Mouse (Mus musculus): ENCODE results near the gene Psmd14.

Gene Psmd14

DNA sequence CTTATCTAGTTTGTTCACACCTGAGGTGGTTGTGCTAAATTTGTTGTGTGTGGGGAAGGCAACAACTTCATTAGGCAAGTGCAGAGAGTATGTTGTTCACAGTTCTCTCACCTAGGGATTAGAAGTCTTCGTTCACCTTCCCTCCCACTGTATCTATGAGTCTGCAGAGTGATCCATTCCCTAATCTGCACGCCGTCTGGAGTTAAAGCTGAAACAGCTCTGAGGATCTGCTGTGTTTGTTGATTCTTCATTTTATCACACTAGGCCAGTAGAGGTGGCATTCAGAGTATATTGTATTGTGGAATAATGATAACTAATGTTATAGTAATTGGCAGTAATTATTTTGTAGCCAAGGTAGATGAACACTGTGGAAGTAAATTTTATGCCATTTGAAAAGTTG is 48.5 kb downstream of the Psmd14 start:
- no peak for DNase-seq (ENCODE audit: low spot score)

DNA sequence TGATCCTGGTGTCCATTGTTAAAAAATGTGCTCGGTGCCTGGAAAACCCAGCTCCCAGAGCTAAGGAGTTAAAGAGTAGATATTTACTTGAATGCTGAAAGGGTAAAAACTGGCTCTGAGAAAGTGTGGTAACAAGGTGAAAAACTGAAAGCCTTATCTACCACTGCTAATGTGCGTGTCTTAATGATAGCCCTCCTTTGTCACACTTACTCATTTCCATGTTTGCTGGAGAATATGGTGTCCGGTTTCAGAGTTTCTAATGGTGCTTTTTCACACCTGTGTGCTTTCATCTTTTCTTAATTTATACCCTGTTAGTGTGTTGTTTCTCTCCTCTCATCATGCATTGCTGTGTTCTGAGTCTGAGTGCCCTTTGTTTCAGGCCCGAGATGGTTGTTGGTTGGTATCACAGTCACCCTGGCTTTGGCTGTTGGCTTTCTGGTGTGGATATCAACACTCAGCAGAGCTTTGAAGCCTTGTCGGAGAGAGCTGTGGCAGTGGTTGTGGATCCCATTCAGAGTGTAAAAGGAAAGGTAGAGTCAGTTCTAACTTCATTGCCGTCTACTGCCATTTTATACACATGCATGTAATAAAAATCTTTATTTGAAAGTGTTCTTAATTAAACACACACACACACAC is 53.1 kb downstream of the Psmd14 start:
- no peak for DNase-seq (ENCODE audit: low spot score)

DNA sequence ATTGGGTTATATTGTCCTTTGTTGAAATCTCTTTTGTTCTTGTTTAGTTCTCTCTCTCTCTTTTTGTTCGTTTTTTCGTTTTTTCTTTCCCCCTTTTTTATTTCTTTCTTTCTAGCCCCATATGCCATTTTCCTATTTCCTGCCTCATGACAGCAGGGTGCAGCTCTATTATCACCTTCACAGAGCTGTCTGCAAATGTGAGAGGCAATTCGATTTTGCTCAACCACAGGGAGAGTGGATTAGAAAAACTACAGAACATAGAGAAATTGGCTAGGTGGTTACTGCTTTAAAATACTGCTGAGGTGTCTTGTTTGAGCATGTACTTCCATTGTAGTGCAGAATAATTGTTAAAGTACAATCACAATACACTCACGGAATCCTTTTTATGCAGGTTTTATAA is 54.0 kb downstream of the Psmd14 start:
- DNase-seq (ENCODE audit: low spot score) = no peak

- no peak for DNase-seq (ENCODE audit: low spot score)
Measured at GRCm38 (mm10) chr2:61780794-61781193, 69.3 kb downstream of the Psmd14 start.

- DNase-seq (ENCODE audit: low spot score) = no peak
Measured at GRCm38 (mm10) chr2:61794960-61795359, 83.5 kb downstream of the Psmd14 start.

DNA sequence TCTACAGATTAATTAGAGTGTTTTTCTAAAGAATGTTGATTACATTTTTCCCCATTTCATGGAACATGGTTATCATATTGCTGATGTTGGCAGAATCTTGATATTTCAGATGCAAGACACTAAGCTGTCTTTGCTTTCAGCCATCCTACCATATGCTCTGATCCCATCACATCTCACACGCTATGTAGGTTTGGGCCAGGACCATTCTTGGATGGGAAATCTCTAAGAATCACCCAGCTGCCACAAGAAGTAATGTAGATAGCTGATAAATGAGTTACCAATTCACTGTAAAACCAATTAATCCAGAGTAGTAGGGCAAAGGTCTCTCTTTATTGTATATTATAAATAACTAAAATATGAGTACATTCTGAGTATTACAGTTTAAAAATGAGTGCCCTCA is 86.6 kb downstream of the Psmd14 start:
- no peak for DNase-seq (ENCODE audit: low spot score)

DNA sequence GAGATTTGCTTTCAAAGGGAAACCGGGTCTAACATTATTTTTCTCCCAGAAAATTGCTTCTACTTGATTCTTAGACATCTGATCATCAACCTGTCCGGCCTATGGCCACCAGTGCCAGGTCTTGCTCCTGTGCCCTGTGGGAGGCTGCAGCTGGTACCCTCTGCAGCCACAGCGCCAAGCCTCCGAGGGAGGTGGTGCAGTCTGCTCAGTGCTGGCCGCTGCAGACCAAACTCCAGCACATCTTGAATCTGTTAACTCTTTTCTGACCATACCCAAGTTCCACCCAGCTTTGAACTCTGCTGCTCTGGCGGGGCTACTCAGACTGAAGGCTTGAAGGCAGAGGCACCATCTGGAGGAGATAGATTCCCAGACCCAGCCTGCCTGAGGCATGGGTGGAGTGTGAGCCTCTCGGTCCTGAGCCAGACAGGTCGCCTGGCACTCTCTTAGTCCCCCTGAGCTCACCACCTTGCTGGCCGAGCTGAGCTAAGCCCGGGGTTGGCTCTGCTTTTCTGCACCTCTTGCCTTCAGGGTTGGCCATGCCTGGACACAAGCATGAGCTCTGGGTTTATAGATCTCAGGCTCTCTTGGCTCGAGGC is 91.3 kb downstream of the Psmd14 start, which contains the start of gene Tbr1:
Gene Tbr1 (plus strand): TSS at position 275 of the 596 bp plus-strand sequence.
- DNase-seq (ENCODE audit: low spot score) = peak; percentile 61

GRCm38 (mm10) chr2:61803443-61804367 is 92.2 kb downstream of the Psmd14 start:
- DNase-seq (ENCODE audit: low spot score) = peak; percentile 51

DNA sequence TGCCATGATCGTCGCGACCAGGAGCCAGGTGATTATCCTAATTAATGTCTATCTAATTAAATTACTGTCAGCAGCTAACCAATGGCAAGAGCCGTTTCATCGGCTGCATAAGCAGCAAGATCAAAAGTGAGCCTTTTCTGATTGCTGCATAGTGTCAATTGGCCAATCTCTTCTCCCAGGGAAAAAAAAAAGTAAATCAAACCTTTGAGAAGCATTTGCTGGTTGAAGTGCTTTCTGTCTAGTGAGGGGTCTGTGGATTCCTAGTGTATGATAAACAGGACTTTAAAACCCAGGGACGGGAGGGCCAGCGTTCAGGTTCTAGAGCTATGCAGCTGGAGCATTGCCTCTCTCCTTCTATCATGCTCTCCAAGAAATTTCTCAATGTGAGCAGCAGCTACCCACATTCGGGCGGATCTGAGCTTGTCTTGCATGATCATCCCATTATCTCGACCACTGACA is 92.9 kb downstream of the Psmd14 start:
- DNase-seq (ENCODE audit: low spot score) = no peak

DNA sequence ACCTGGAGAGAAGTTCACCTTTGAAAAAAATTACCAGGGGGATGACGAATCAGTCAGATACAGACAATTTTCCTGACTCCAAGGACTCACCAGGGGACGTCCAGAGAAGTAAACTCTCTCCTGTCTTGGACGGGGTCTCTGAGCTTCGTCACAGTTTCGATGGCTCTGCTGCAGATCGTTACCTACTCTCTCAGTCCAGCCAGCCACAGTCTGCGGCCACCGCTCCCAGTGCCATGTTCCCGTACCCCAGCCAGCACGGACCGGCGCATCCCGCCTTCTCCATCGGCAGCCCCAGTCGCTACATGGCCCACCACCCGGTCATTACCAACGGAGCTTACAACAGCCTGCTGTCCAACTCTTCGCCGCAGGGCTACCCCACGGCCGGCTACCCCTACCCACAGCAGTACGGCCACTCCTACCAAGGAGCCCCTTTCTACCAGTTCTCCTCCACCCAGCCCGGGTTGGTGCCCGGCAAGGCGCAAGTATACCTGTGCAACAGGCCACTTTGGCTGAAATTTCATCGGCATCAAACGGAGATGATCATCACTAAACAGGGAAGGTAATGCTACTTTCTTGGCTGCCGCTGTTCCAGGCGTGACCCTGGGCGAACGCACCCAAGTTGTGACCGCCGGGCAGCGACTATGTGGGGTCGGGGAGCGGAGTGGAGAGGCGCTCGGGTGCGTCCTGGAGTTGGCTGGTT is 93.5 kb downstream of the Psmd14 start:
- DNase-seq (ENCODE audit: low spot score) = peak; percentile 55

- peak; percentile 60 for DNase-seq (ENCODE audit: low spot score)
Measured at GRCm38 (mm10) chr2:61805541-61806345, 94.2 kb downstream of the Psmd14 start.

DNA sequence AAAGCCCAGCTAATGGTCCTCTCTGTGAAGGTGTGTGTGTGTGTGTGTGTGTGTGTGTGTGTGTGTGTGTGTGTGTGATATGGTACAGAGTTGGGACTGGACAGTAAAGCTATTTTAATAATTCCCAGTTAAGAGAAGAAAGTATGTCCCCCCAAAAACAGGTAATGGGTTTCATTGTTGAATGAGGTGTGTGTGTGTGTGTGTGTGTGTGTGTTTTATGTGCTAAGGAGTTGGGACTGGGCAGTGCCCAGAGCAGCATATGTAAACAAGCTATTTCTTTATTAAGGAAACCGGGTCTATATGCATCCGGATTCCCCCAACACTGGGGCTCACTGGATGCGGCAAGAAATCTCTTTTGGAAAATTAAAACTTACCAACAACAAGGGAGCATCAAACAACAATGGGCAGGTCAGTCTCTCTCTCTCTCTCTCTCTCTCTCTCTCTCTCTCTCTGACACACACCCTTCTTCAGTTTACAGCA is 94.9 kb downstream of the Psmd14 start:
- peak; percentile 36 for DNase-seq (ENCODE audit: low spot score)

GRCm38 (mm10) chr2:61807151-61807550 is 95.7 kb downstream of the Psmd14 start:
- peak; percentile 71 for DNase-seq (ENCODE audit: low spot score)

- no peak for DNase-seq (ENCODE audit: low spot score)
Measured at GRCm38 (mm10) chr2:61807781-61808180, 96.3 kb downstream of the Psmd14 start.

DNA sequence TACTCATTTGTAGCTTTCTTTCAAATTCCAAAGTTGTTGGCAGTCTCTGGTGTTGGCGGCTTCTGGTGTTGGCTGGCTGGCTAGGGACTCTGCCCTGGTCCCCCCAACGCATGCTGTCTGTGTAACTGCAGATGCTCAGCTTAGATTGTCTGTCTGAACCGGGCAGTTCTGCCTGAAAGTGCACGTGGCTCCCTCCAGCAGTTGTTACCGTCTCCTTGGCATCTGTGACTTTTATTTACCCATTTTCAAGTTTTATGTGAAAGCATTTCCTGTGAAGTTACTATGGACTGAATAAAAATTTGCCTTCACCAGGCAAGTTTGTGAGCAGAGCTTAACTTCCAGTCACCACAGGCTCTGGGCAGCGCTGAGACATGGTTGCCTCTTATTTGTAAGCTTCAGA is 97.3 kb downstream of the Psmd14 start:
- DNase-seq (ENCODE audit: low spot score) = peak; percentile 51

GRCm38 (mm10) chr2:61809381-61809780 is 97.9 kb downstream of the Psmd14 start:
- peak; percentile 46 for DNase-seq (ENCODE audit: low spot score)

DNA sequence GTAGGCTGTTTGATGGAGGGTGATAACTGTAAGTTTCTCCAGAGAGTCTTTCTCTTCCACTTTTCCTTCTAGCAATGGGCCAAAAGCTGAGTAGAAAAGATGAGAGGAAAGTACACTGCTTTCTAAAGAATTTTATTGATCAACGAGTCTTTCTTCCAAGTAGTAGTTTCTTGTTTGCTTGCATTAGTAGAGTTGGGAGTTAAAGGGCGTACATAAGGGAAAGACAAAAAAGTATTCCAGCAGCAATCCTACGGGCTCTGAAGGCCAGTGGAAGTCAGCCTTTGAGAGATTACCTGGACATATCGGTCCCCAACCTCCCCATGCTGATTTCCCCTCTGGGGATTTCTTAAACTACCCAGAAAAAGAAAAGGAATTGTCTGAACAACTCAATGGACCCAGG is 99.3 kb downstream of the Psmd14 start:
- peak; percentile 49 for DNase-seq (ENCODE audit: low spot score)

GRCm38 (mm10) chr2:61811163-61811506 is 99.6 kb downstream of the Psmd14 start:
- DNase-seq (ENCODE audit: low spot score) = peak; percentile 59

DNA sequence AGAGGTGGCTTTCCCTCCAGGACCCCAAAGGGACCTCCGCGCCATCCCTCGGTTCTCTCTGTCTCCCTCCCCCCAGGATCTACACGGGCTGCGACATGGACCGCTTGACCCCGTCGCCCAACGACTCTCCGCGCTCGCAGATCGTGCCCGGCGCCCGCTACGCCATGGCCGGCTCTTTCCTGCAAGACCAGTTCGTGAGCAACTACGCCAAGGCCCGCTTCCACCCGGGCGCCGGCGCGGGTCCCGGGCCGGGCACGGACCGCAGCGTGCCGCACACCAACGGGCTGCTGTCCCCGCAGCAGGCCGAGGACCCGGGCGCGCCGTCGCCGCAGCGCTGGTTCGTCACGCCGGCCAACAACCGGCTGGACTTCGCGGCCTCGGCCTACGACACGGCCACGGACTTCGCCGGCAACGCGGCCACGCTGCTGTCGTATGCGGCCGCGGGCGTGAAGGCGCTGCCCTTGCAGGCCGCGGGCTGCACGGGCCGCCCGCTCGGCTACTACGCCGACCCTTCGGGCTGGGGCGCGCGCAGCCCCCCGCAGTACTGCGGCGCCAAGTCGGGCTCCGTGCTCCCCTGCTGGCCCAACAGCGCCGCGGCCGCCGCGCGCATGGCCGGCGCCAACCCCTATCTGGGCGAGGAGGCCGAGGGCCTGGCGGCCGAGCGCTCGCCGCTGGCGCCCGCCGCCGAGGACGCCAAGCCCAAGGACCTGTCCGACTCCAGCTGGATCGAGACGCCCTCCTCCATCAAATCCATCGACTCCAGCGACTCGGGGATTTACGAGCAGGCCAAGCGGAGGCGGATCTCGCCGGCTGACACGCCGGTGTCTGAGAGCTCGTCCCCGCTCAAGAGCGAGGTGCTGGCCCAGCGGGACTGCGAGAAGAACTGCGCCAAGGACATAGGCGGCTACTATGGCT is 100.3 kb downstream of the Psmd14 start:
- peak; percentile 73 for DNase-seq (ENCODE audit: low spot score)

DNA sequence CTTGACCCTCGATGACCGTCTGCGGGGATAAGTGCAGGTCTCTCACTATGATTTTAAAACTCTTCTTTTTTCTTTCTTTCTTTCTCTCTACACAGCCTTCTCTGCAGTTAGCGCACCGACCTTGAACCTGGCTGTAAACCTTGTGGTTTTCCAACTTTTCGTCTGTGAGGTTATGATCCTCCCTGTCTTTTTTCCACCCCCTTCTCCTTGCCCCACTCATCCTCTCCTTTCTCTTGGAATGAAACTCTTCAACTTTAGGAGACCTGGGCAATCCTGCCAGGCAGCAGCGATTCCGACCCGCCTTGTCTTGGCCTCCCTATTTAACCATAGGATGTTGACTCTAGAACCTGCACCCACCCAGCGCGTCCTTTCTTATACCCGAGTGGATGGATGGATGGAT is 101.0 kb downstream of the Psmd14 start:
- DNase-seq (ENCODE audit: low spot score) = peak; percentile 46

Data from embryo, embryonic 10.5 days (tissue).